Mouse (Mus musculus): Measurements from ENCODE around the gene Ampd3. TPM values are rescaled to one million over a fixed set of nuclear protein-coding genes. Genes with fewer than 3 reads are reported as not detected.
A peak's percentile ranks its signal among the peaks of the same experiment; 100 is the strongest.

The Ampd3 gene
- polyA plus RNA-seq, 1 experiment, result 34.2 TPM

DNA sequence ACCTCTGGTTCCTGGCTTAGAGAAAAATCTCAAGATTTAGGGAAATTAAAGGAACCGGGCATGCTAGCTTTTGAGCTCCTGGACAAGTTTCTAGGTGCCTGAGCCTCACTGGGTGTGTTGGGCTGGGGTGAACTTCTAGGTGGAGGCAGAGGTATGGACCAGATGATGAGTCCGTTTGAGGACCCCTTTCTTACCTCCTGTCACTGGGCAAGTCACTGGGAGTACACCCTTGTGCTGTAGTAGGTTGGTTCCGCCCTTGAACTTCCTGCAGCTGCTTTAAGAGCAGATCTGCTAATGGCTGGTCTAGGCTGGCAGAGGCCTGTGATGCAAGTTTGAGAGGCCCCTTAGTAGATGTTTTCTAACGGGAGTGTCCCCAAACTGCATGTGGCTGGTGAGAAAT lies 1.1 kb downstream of the Ampd3 start:
- no peak for DNase-seq (ENCODE audit: low read depth)

- no peak for DNase-seq (ENCODE audit: low read depth)
These were observed 2.9 kb downstream of the Ampd3 start for GRCm38 (mm10) chr7:110770949-110771348.

DNA sequence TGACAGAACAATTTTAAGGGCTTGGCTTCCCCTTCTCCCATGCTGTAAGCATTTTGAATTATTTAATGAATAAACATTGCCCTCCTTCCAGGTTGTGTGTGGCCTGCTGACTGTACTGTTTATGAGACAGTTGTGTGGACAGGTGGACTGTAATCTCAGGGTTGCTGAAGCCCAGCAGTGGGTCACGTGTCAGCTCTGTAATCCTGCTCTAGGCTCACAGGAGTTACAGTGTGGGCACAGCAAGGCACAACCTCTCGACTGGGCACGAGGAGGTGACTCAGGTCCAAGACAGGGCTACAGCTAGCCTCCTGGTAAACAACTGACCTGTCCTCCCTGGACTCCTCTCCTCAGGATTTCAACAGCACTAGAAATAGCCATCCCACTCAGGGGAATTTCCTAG lies 4.3 kb downstream of the Ampd3 start:
- DNase-seq (ENCODE audit: low read depth), result no peak

- DNase-seq (ENCODE audit: low read depth), result peak; percentile 67
These were observed 5.4 kb downstream of the Ampd3 start for GRCm38 (mm10) chr7:110773204-110774002.

DNA sequence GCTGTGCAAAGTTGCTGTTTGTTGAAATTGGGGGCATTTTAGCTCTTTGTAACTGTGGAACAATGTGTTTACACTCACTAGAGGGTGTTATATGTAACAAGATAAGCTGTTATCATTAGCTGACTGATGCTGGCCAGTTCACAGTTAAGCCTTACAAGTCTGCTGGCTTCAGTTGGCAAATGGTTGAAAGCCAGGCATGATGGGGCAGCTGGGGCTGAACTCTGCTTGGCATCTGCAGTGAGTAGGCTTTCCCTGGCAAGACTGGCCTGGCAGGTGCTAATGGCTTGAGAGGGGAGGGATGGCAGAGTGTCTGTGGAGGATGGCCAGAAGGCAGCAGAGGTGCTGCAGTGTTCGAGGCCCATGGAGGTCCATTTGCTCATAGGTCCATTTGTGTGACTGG lies 6.1 kb downstream of the Ampd3 start:
- peak; percentile 58 for DNase-seq (ENCODE audit: low read depth)

GRCm38 (mm10) chr7:110774674-110775073 lies 6.7 kb downstream of the Ampd3 start:
- DNase-seq (ENCODE audit: low read depth), result no peak

DNA sequence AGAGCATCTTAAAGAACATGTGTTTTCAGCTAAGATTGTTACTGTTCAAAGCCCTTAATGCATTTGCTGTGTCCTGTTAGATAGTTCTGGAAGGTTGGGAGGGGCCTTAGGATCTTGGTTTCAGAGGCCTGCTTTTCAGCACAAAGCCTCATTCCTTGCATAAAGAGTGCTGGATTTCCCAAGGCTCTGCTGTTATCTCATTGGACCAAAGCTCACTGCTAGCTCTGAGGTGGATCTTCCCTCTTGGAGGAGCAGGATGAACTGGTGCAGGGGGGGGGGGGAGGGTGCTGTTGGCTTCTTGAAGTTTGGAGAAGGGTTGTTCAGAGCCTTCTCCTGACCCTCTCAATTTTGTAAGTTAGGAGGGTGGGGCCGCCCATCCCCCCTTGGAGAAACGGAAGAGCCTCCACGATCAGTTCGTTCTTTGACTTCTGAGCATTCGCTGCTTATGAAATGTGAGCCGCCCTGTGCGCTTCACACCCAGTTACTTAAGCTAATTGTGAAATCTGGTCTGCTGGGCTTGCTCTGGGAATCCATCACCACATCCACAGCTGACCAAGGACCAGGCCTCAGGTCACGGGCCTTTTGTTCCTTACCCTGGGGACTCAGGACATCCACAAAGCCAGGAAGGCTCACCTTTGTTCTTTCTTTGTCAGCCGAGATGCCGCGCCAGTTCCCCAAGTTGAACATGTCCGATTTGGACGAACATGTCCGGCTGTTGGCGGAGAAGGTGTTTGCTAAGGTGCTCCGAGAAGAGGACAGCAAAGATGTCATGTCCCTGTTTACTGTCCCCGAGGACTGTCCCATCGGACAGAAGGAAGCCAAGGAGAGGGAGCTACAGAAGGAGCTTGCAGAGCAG lies 9.4 kb downstream of the Ampd3 start:
- DNase-seq (ENCODE audit: low read depth), result no peak

- no peak for DNase-seq (ENCODE audit: low read depth)
These were observed 10.9 kb downstream of the Ampd3 start for GRCm38 (mm10) chr7:110778933-110779332.

GRCm38 (mm10) chr7:110779605-110780111 lies 11.7 kb downstream of the Ampd3 start:
- DNase-seq (ENCODE audit: low read depth), result no peak

DNA sequence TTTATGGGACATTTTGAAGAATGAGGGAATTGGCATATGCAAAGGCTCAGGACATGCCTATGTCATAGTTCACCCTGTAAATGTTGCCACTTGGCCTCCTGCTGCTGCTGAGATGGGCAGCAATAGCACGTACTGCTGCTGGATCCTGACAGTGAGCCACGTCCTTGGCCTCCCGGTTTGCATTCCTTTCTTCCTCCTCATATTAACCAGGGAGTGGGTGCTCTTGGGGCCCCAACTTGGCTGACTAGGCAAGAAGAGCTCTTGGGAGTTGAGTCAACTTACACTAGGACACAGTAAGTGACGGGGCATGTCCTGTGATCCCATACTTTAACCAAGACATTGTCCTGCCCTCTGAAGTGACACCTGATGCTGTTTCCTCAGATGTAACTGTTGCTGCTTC lies 12.5 kb downstream of the Ampd3 start:
- DNase-seq (ENCODE audit: low read depth), result no peak

- DNase-seq (ENCODE audit: low read depth), result no peak
These were observed 13.3 kb downstream of the Ampd3 start for GRCm38 (mm10) chr7:110781231-110781711.

DNA sequence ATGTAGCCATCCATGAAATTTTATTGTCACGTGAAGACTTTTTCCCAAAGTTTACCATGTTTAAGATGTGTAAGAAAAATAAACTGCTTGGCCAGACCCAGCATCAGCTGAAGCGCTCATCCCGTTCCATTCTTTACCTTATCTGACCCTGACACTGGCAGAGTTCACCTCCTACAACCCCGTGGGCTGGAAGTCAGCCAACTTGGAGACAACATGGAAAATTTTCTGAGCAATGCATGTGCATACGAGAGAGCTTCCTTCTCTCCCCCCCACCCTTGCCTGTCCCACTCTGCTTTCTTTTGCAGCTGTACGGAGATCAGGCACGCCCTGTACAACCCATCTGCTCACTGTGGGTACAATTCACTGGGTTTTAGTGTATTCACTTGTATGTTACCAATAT lies 14.1 kb downstream of the Ampd3 start:
- DNase-seq (ENCODE audit: low read depth), result no peak

GRCm38 (mm10) chr7:110782845-110783478 lies 15.0 kb downstream of the Ampd3 start:
- DNase-seq (ENCODE audit: low read depth), result no peak

DNA sequence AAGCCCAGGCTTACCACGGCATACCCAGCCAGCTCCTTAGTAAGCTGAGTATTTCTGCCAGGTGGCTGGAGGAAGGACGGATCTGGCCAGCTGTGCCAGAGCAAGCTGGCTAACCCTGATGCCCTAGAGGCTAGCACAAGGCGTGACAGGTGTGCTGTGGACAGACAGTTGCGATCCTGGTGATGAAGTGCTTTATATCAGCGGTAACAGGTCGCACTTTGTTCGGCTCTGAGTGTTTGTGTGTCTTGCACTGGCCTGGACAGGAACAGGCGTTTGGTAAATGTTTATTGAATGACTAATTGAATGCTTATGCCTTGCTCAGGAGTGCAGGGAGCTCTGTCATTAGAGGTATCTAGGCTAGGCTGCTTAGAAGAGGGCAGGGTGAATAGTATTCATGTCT lies 17.0 kb downstream of the Ampd3 start:
- DNase-seq (ENCODE audit: low read depth), result no peak

GRCm38 (mm10) chr7:110785741-110786146 lies 17.7 kb downstream of the Ampd3 start:
- DNase-seq (ENCODE audit: low read depth), result no peak

GRCm38 (mm10) chr7:110787310-110787709 lies 19.3 kb downstream of the Ampd3 start:
- DNase-seq (ENCODE audit: low read depth), result no peak

GRCm38 (mm10) chr7:110790878-110791277 lies 22.9 kb downstream of the Ampd3 start:
- no peak for DNase-seq (ENCODE audit: low read depth)

DNA sequence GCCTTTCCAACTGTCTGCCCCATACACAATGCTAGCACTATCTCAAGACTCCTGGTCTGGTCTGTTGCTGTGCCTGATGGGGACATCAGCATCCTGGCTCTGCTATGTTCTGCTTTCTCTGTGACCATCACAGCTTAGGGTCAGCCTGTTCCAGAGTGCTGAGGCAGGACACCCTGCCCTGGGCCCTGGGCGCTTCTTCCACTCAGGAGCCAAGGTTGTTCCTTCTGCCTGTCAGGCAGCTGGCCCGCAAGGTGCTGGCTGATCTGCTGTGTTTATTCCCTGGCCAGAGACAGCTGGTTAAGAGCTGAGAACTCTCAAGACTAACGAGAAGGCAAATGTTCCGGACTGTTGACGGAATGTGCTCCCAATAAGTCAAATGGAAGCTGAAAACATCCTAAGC lies 24.2 kb downstream of the Ampd3 start:
- no peak for DNase-seq (ENCODE audit: low read depth)

- DNase-seq (ENCODE audit: low read depth), result no peak
These were observed 24.8 kb downstream of the Ampd3 start for GRCm38 (mm10) chr7:110792834-110793233.

- DNase-seq (ENCODE audit: low read depth), result no peak
These were observed 26.7 kb downstream of the Ampd3 start for GRCm38 (mm10) chr7:110794722-110795121.

DNA sequence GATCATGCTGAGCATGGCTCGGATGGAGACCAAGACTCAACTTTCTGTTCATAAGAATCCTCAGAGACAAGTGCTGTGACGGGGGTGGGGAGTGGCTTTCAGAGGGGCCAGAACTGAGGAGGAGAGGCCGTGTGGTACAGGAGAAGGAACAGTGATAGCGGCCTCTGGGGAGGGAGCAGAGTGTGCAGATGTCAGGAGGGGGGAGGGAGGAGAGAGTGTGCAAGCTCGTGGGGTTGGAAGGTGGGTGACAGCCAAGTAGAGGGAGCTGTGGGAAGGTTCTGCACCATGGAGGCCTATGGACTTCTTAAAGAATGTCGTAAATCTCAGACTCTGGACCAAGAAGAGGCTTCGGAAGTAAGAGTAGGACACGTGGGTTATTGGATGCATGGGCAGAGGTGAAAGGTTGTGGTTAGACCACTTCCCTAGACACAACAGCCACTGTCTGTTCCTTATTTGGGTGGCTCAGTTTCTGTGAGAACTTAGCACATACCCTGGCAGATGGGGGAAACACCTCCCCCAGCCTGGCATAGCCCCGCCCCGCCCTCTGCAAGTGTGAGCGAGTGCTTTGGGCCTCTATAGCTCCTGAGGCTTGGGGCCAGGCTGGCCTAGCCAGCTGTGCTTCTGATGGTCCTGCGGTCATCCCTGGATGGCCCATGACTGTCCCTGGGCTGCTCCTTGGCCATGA lies 28.5 kb downstream of the Ampd3 start:
- DNase-seq (ENCODE audit: low read depth), result no peak

Measured in gonadal fat pad, adult 2 months (tissue).